Mouse (Mus musculus) erythroblast, adult 5-6 weeks (primary cell): Measurements from ENCODE around the gene Polg. TPM values are rescaled to one million over a fixed set of nuclear protein-coding genes. Genes with fewer than 3 reads are reported as not detected.

Experiments used
- total RNA-seq, 2 experiments: library from RNA; stranded (forward) in 1 of 2; stranded (reverse) in 1 of 2; fragments of 150-400 nt in 1 of 2; fragments of 200-764, 138-1000 nt in 1 of 2; gene quantifications; 2 replicates each; pipeline versions ENCODE4 v1.2.3 to v1.2.4; 2015 to 2017; ENCODE audit warnings: low replicate concordance in 2 of 2

Polg gene
- total RNA-seq, 2 experiments from 2014 or later = 18.4 to 26.6 TPM

Other genes with a start within 250 kb of the Polg start
- gene Abhd2, start 193.2 kb downstream of the Polg start, total RNA-seq (2015; ENCODE audit: low replicate concordance) = 19.0 and 19.6 TPM in 2 replicates
- 12.1 and 14.9 TPM in 2 replicates for gene Abhd2, start 193.2 kb downstream of the Polg start, total RNA-seq (2017; ENCODE audit: low replicate concordance)
- not detected in 2 replicates for gene Rlbp1, start 79.3 kb downstream of the Polg start, total RNA-seq (2015; ENCODE audit: low replicate concordance)
- not detected in 2 replicates for gene Rlbp1, start 79.3 kb downstream of the Polg start, total RNA-seq (2017; ENCODE audit: low replicate concordance)
- gene Fanci, start 74.4 kb downstream of the Polg start, total RNA-seq (2015; ENCODE audit: low replicate concordance) = 2.3 and 6.5 TPM in 2 replicates
- 11.6 and 11.8 TPM in 2 replicates for gene Fanci, start 74.4 kb downstream of the Polg start, total RNA-seq (2017; ENCODE audit: low replicate concordance)
- gene Rhcg, start 151.3 kb upstream of the Polg start, total RNA-seq (2015; ENCODE audit: low replicate concordance) = 0.42 TPM in 1 of 2 replicates, not detected in the other
- 0.26 TPM in 1 of 2 replicates, not detected in the other for gene Rhcg, start 151.3 kb upstream of the Polg start, total RNA-seq (2017; ENCODE audit: low replicate concordance)
- 11.9 and 15.3 TPM in 2 replicates for gene Ticrr, start 193.8 kb upstream of the Polg start, total RNA-seq (2015; ENCODE audit: low replicate concordance)
- gene Ticrr, start 193.8 kb upstream of the Polg start, total RNA-seq (2017; ENCODE audit: low replicate concordance) = 9.0 and 12.8 TPM in 2 replicates
- gene Kif7, start 249.4 kb upstream of the Polg start, total RNA-seq (2015; ENCODE audit: low replicate concordance) = 0.42 TPM in 1 of 2 replicates, not detected in the other
- 0.09 TPM in 1 of 2 replicates, not detected in the other for gene Kif7, start 249.4 kb upstream of the Polg start, total RNA-seq (2017; ENCODE audit: low replicate concordance)